Mouse (Mus musculus) neural tube, embryonic 14.5 days (tissue): ENCODE data around the gene Chst3. TPM values are rescaled to one million over a fixed set of nuclear protein-coding genes. Genes with fewer than 3 reads are reported as not detected.

ENCODE experiments used
- ATAC-seq: fragments of 200-750 bp; cut with Nextera tagmentation; 2 replicates; pipeline ENCODE4 v1.8.0; 2017; ENCODE audit warnings: low read depth, mild to moderate bottlenecking, moderate TSS enrichment, moderate library complexity
- H3K27ac ChIP-seq: fragments of 300-500 bp; sonication (generic); 2 replicates; pipeline ENCODE4 v1.5.1; 2014; ENCODE audit warnings: low read depth, mild to moderate bottlenecking, control low read depth, low read length, moderate library complexity, mixed read lengths
- H3K27me3 ChIP-seq: fragments of 300-500 bp; sonication (generic); 2 replicates; pipeline ENCODE4 v1.6.1; 2014; ENCODE audit warnings: low read length; ENCODE audit not compliant: control insufficient read depth, insufficient read depth
- H3K36me3 ChIP-seq: fragments of 300-500 bp; sonication (generic); 2 replicates; pipeline ENCODE4 v1.6.1; 2014; ENCODE audit warnings: low read length, mixed read lengths; ENCODE audit not compliant: control insufficient read depth, insufficient read depth
- H3K4me1 ChIP-seq: fragments of 300-500 bp; sonication (generic); 2 replicates; pipeline ENCODE4 v1.6.1; 2014; ENCODE audit warnings: low read length; ENCODE audit not compliant: control insufficient read depth, insufficient read depth
- H3K4me2 ChIP-seq: fragments of 300-500 bp; sonication (generic); 2 replicates; pipeline ENCODE4 v1.6.1; 2014; ENCODE audit warnings: mild to moderate bottlenecking, low read depth, low read length, control low read depth
- H3K4me3 ChIP-seq: fragments of 300-500 bp; sonication (generic); 2 replicates; pipeline ENCODE4 v1.5.1; 2014; ENCODE audit warnings: low read depth, low read length, control low read depth, mixed read lengths
- H3K9ac ChIP-seq: fragments of 300-500 bp; sonication (generic); replicated peaks from 2 replicates; pipeline ENCODE4 v1.6.1; 2014; ENCODE audit warnings: low read depth, mild to moderate bottlenecking, control low read depth, low read length, mixed read lengths
- H3K9me3 ChIP-seq: fragments of 300-500 bp; sonication (generic); 2 replicates; pipeline ENCODE4 v1.6.1; 2016; ENCODE audit warnings: low read length; ENCODE audit not compliant: control insufficient read depth
- WGBS: fragments of 180-500 bp; shearing (Covaris S2); extraction: QIAGEN DNeasy Blood & Tissue Kit; methylation state at CpG from one replicate; pipeline ENCODE4 v1.1.7; 2014; 5-methylcytosine and 5-hydroxymethylcytosine counted together
- polyA plus RNA-seq: library from polyadenylated mRNA; unstranded; fragments of >200 nt; fragmentation: Nextera tagmentation; extraction: Ambion mirVana; gene quantifications from 2 replicates; pipeline ENCODE4 v1.2.1, GENCODE M21; 2014

The Chst3 gene
- 0.79 and 1.8 TPM in 2 replicates for polyA plus RNA-seq

GRCm38 (mm10) chr10:60218591-60219499, at the start of gene Chst3:
Gene Chst3, minus strand, starts transcription at chr10:60219260.
- WGBS, result under 1% methylated on average over 72 of the region's 83 CpGs
- no peaks in the 10 kb centered on the region for H3K36me3 ChIP-seq
- peak within 1 kb of the TSS; percentile 29; the same call in 1 of the 2 replicates for H3K27ac ChIP-seq
- peak within 1 kb of the TSS; percentile 63 for H3K9ac ChIP-seq
- H3K4me2 ChIP-seq, result peak within 1 kb of the TSS; percentile 98
- H3K4me3 ChIP-seq, result peak within 1 kb of the TSS; percentile 55
- ATAC-seq, result peak; percentile 69
- H3K9me3 ChIP-seq, result no peaks in the 10 kb centered on the region
- peaks cover 15% of the 10 kb centered on the region for H3K4me1 ChIP-seq
- 0 out of 2 replicates have a peak, but pooled peaks cover 8% of the 10 kb centered on the region for H3K27me3 ChIP-seq

- no peaks in the 10 kb centered on the region for H3K4me1 ChIP-seq
- no peaks in the 10 kb centered on the region for H3K27me3 ChIP-seq
Measured at GRCm38 (mm10) chr10:60268738-60269137, 49.7 kb upstream of the Chst3 start.

GRCm38 (mm10) chr10:60266842-60267401, 47.9 kb upstream of the Chst3 start:
- Histone ChIP-seq H3K9ac (no peak overlapping the region), H3K4me3 (no peak overlapping the region), H3K27me3 (no peaks in the 10 kb centered on the region), H3K4me1 (0 out of 2 replicates have a peak, but pooled peaks cover 2% of the 10 kb centered on the region), H3K36me3 (no peaks in the 10 kb centered on the region), H3K9me3 (no peaks in the 10 kb centered on the region), H3K4me2 (no peak overlapping the region), H3K27ac (no peak overlapping the region)
- ATAC-seq, result no peak
- 96% methylated on average over 8 of the region's 8 CpGs for WGBS

More at GRCm38 (mm10) chr10:60268738-60269137, 49.7 kb upstream of the Chst3 start:
- Histone ChIP-seq H3K4me3 (no peak overlapping the region), H3K27ac (no peak overlapping the region), H3K4me2 (no peak overlapping the region), H3K9ac (no peak overlapping the region), H3K36me3 (no peaks in the 10 kb centered on the region), H3K9me3 (no peaks in the 10 kb centered on the region)
- no peak for ATAC-seq
- 85% methylated on average over 9 of the region's 11 CpGs for WGBS

- Histone ChIP-seq H3K4me2 (no peak overlapping the region), H3K27ac (no peak overlapping the region), H3K9me3 (no peaks in the 10 kb centered on the region), H3K36me3 (no peaks in the 10 kb centered on the region), H3K9ac (no peak overlapping the region), H3K27me3 (no peaks in the 10 kb centered on the region), H3K4me3 (no peak overlapping the region), H3K4me1 (0 out of 2 replicates have a peak, but pooled peaks cover 2% of the 10 kb centered on the region)
- ATAC-seq, result no peak
- WGBS, result 82% methylated on average over 10 of the region's 10 CpGs
Measured at GRCm38 (mm10) chr10:60265252-60265651, 46.2 kb upstream of the Chst3 start.

GRCm38 (mm10) chr10:60263351-60263750, 44.3 kb upstream of the Chst3 start:
- Histone ChIP-seq H3K4me2 (no peak overlapping the region), H3K4me1 (0 out of 2 replicates have a peak, but pooled peaks cover 2% of the 10 kb centered on the region), H3K9ac (no peak overlapping the region), H3K27me3 (no peaks in the 10 kb centered on the region), H3K9me3 (no peaks in the 10 kb centered on the region), H3K27ac (no peak overlapping the region), H3K36me3 (no peaks in the 10 kb centered on the region), H3K4me3 (no peak overlapping the region)
- ATAC-seq, result no peak
- 90% methylated on average over 7 of the region's 7 CpGs for WGBS

- 24% methylated on average over 3 of the region's 3 CpGs for WGBS
- Histone ChIP-seq H3K4me1 (0 out of 2 replicates have a peak, but pooled peaks cover 2% of the 10 kb centered on the region), H3K9me3 (no peaks in the 10 kb centered on the region), H3K4me2 (no peak overlapping the region), H3K27ac (peak overlapping the region; percentile 70), H3K9ac (no peak overlapping the region), H3K4me3 (no peak overlapping the region), H3K27me3 (no peaks in the 10 kb centered on the region), H3K36me3 (no peaks in the 10 kb centered on the region)
- ATAC-seq, result peak; percentile 94
Measured at GRCm38 (mm10) chr10:60262386-60262785, 43.3 kb upstream of the Chst3 start.

GRCm38 (mm10) chr10:60261530-60261929, 42.5 kb upstream of the Chst3 start:
- Histone ChIP-seq H3K4me1 (0 out of 2 replicates have a peak, but pooled peaks cover 2% of the 10 kb centered on the region), H3K4me3 (no peak overlapping the region), H3K27me3 (no peaks in the 10 kb centered on the region), H3K9ac (no peak overlapping the region), H3K27ac (no peak overlapping the region), H3K36me3 (no peaks in the 10 kb centered on the region), H3K9me3 (no peaks in the 10 kb centered on the region), H3K4me2 (no peak overlapping the region)
- ATAC-seq, result no peak
- 38% methylated on average over 5 of the region's 5 CpGs for WGBS

- no peak for ATAC-seq
- WGBS, result 89% methylated on average over 5 of the region's 5 CpGs
- H3K4me3 ChIP-seq, result no peak overlapping the region
Measured at GRCm38 (mm10) chr10:60260557-60261294, 41.7 kb upstream of the Chst3 start.

More at GRCm38 (mm10) chr10:60260557-60261294, 41.7 kb upstream of the Chst3 start:
- no peak overlapping the region for H3K4me2 ChIP-seq
- H3K9ac ChIP-seq, result no peak overlapping the region
- no peaks in the 10 kb centered on the region for H3K9me3 ChIP-seq
- 0 out of 2 replicates have a peak, but pooled peaks cover 2% of the 10 kb centered on the region for H3K4me1 ChIP-seq
- no peaks in the 10 kb centered on the region for H3K36me3 ChIP-seq
- no peak overlapping the region for H3K27ac ChIP-seq
- no peaks in the 10 kb centered on the region for H3K27me3 ChIP-seq
